Mouse (Mus musculus) common myeloid progenitor, adult 5-6 weeks (primary cell): ENCODE measurements at regions not wholly inside any gene's neighbourhood (a gene's known extent, or its start where the extent isn't known, plus 50 kb on each side); places are given as distances from the start of the nearest gene placed in this dataset.

Source experiments
- ATAC-seq: replicated peaks from 2 replicates; pipeline ENCODE4 v1.8.0; 2016; ENCODE audit warnings: low read depth, mild to moderate bottlenecking, moderate TSS enrichment, inconsistent platforms; ENCODE audit not compliant: poor library complexity, severe bottlenecking

DNA sequence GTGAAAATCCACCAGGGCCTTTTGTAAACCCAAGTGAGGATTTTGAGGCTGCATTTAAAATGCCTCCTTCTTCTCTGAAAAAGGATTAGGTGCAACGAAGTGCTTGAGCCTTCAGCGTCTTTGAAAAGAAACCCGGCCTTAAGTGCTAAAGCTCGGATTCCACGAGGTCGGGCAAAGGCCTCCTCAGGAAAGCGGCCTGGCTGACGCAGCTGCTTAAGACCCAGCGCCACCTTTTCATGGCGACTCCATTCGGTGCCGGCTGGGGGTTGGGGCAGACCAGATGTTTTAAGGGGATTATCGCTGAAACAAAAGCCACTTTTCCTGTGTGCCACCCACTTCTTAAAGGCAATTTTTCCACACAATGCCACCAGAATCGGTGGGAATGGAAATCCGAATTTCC is 61.6 kb upstream of the 4932438H23Rik start:
- ATAC-seq: no peak

DNA sequence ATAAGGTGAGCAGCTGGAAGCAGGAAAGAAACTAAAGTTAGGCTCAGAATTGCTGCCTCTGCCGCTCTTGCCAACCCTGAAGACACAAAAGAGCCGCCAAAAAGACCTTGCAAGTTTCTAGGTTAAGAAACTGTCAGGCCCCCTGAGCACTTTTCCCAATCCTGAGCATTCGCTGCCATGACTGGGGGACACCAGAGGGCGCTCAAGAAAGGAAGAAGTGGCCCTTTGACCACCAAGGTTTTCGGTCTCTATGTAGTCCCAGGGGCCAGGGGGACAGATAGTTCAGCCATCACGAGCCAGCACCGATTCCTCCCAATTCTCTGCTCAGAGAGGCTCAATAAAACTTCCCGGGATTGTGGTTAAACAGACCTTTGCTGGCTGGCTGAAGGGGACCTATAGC is 64.6 kb upstream of the Olig2 start:
- peak; percentile 42; the same call in 1 of the 2 replicates for ATAC-seq

DNA sequence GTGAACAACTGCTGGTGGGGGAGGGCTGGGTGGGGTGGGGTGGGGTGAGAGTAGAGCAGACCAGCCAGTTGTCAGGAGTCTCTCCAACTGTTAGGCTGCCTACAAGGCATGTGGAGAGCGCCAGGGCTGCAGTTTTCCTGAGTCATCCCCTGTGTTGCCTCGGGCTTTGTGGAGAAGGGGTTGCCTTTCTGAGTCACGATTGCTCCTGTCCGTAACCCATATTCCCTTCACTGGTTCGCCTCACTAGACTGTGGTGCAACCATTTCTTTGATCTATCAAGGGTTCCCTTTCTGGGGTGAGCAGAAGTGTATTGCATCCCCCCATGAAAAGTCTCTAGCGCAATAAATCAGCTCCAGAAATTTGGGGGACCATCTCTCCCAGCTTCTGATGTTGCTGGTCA is 63.6 kb upstream of the Olig2 start:
- ATAC-seq: no peak

DNA sequence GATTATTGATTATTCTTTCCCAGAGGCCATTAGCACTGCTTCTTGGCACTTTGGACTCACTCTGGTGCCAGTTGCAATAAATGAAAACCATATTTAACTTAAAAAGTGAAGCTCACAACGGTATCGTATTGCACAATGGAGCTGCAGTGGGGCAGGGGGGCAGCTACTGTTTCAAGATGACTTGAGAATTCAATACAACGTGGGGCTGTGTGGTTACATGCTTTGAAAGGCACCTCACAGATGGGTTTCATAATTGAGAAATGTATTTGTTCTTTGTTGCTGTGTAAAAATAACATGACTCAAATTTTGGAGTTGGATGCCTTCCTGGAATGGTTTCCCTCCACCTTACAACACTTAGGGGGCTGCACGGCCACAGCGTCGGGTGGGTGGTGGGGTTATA is 62.9 kb upstream of the Olig2 start:
- ATAC-seq: no peak

DNA sequence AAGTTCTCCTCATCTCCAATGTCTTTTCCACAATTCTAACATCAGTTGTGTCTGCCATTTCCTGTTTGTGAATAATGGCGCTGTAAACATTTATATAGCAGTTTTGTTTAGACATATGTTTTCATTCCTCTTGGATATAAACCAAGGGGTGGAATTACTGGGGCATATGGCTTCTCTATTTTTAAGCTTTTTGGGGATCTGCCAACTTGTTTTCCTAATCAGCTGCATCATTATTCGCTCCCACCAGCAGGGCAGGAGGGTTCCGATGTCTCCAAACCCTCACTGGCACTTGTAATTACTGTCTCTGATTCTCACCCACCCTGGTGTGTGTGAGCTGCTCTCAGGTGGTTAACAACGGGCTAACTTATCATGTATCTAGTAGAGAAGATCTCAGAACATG is 59.4 kb upstream of the Olig2 start:
- ATAC-seq: no peak

DNA sequence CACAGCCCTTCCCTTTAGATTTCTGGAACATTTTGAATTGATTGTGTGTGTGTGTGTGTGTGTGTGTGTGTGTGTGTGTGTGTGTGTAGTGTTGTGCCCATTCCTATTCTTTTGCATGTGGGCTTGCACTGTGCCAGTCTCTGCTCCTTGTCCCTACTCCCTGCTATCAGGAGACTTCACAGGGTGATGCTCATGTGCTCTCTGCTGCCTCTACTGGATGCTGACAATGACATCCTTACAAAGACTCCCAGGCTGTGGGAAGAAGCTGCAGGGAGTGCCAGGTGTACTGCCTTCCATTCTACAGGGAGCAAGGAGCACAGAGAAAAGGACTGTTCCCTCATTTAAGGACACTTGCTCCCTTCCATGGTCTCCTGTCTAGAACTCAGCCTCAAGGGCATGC is 58.4 kb upstream of the Olig2 start:
- peak; percentile 81 for ATAC-seq

DNA sequence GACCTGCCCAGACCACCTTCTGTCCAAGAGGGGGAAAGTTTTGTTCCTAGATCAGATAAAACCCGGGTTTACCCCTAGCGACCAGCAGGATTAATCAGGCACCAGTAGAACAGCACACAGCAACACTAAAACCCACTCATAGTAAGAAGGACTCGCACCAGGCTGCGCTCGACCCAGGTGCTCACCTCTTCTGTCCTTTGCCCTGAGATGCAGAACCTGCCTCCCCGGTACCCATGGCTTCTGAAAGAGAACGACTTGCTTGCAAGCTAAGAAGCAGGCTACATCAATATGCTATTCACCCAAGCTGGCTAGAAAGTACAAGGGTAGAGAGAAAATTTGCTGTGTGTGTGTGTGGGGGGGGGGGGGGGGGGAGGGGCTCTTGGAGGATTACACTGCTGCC is 56.9 kb upstream of the Olig2 start:
- no peak for ATAC-seq

DNA sequence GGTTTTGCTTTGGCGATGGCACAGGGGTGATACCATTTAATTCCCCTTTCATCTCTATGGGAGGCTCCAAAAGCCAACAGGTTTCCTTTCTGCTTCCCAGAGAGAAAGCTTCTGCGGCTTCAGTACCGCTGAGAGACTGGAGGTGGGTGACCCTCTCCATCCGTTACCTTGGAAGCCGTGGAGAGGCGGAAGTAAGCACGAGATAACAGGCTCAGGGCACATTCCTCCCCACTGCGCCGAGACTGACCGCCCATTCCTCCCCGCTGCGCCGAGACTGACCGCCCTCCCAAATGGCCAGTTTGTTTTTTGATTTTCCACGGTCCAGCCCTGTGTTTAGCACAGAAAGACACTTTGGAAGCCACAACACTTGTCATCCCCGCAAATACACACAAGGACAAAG is 55.4 kb upstream of the Olig2 start:
- peak; percentile 71 for ATAC-seq

DNA sequence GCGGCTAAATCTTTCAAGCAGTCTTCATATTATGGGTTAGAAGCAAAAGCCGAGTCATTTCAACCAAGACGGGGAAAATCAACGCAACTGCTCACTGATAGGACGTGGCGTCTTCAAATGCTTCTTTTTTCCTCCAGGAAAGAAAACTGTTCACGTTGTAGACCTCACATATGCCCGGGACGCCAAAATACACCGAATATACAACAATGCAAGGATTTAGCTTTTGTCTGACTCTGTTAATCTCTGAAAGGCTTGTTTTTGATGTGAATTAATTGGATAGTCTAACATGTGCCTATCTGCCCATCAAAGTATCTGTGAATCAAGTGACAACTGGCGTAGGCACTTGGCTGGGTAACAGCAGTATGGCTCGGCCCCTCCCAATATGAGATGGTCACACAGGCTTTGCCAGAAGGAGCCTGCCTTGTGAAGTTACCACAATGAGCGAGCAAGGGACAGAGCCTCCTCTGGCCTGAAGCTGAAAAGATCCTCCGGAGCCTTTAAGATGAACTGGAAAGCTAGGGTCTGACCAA is 53.3 kb upstream of the Olig2 start:
- ATAC-seq: no peak

DNA sequence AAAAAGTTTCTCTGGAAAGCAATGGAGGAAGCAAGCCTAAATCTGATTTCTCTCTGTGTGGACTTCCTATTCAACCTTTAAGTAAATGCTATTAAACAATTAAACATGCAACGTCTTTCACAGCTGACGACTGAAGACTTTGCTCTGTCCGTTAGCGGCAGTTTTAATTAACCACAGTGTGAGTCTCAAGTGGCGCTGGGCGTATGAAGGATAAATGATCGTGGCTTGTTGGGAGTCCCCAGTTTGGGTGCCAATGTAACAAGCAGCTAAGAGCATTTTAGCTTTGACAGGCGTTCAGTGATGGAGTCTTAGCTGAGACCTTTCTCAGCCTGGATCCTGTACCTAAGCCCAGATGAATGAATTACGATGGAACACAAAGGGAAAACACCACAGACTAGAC is 52.7 kb upstream of the Olig2 start:
- no peak for ATAC-seq

DNA sequence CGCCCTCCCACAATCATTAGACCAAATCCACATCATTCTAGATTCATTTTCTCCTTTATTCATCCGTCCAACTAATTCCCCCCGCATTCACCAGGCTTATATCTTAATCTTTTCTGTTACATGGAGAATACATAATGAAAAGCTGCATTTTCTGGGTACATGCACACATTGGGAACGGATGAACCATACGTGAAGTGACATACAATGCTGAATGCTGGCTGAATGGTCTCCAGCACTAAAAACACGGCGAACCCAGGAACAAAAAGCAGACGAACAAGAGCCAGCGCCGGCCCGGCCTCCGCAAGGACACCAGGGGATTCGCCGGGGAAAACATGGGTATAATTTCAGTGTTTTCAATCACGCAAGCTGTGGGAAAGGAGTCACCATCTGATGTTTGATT is 52.0 kb upstream of the Olig2 start:
- no peak for ATAC-seq

DNA sequence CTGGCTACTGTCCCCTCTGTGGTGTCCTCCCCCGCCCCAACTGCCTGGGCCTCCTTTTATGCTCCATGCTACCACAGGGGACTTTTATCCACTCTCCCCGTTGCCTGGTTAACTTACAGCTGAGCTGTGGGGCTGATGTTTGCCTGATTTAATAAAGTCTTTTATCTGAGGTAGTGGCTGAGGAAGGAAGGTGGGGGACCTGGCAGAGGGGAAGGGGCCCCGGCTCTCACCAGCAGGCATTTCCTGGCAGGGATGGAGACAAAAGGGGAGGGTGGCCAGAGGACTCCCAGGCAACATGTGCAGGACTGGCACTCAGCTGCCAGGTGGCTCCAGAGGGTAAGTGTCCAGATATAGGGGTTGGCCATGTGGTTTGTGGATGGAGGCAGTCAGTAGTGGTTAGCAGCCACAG is 51.4 kb upstream of the Olig2 start:
- ATAC-seq: peak; percentile 22; the same call in 1 of the 2 replicates

DNA sequence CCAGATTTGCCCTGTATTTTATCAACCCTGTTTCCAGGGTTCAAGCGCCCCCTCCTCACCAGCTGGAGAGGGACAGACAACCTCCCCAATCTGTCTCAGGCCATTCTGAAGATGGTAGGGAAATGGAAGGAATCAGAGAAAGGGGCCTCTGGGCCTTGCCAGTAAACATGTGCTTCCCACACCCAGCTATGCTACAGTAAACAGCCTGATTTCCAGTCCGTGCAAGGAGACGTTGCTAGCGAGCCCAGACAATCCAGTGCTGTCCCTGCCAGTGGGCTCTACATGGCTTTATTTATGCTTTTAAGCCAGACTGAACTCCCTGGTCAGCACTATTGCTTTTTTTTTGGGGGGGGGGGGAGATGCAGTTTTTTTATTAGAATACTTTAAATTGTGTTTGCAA is 50.9 kb upstream of the Olig2 start:
- no peak for ATAC-seq
